Mouse (Mus musculus) gastrocnemius, postnatal 25 days (tissue): ENCODE data around the gene Klf15. TPM values are rescaled to one million over a fixed set of nuclear protein-coding genes. Genes with fewer than 3 reads are reported as not detected.

ENCODE experiments used
- DNase-seq: peaks from one replicate; pipeline ENCODE4 v3.0.0; 2022
- total RNA-seq, 2 experiments: library from RNA; stranded (reverse); gene quantifications; 1 replicate in 1 of 2; 2 replicates in 1 of 2; pipeline ENCODE4 v1.2.3; 2021

The Klf15 gene
- total RNA-seq, 2 experiments from 2014 or later, result 29.8 to 33.3 TPM

- no peak for DNase-seq
Measured at GRCm38 (mm10) chr6:90463890-90464421, 1.6 kb downstream of the Klf15 start.

GRCm38 (mm10) chr6:90465028-90465640 is 2.8 kb downstream of the Klf15 start:
- DNase-seq, result no peak

- DNase-seq, result peak; percentile 77
Measured at GRCm38 (mm10) chr6:90466079-90466478, 3.7 kb downstream of the Klf15 start.

GRCm38 (mm10) chr6:90466847-90467410 is 4.6 kb downstream of the Klf15 start:
- DNase-seq, result no peak

GRCm38 (mm10) chr6:90468216-90468615 is 5.8 kb downstream of the Klf15 start:
- no peak for DNase-seq

GRCm38 (mm10) chr6:90469041-90469440 is 6.7 kb downstream of the Klf15 start:
- no peak for DNase-seq

GRCm38 (mm10) chr6:90470255-90470654 is 7.9 kb downstream of the Klf15 start:
- no peak for DNase-seq

- peak; percentile 86 for DNase-seq
Measured at GRCm38 (mm10) chr6:90470947-90471541, 8.7 kb downstream of the Klf15 start.

- peak; percentile 73 for DNase-seq
Measured at GRCm38 (mm10) chr6:90472079-90472478, 9.7 kb downstream of the Klf15 start.

GRCm38 (mm10) chr6:90472697-90473096 is 10.3 kb downstream of the Klf15 start:
- DNase-seq, result peak; percentile 70

- DNase-seq, result no peak
Measured at GRCm38 (mm10) chr6:90473630-90474360, 11.4 kb downstream of the Klf15 start.

GRCm38 (mm10) chr6:90474361-90474750 is 12.0 kb downstream of the Klf15 start:
- no peak for DNase-seq

- no peak for DNase-seq
Measured at GRCm38 (mm10) chr6:90475176-90475853, 12.9 kb downstream of the Klf15 start.

- DNase-seq, result no peak
Measured at GRCm38 (mm10) chr6:90475854-90476212, 13.5 kb downstream of the Klf15 start.

- peak; percentile 80 for DNase-seq
Measured at GRCm38 (mm10) chr6:90476941-90477518, 14.7 kb downstream of the Klf15 start.

GRCm38 (mm10) chr6:90484249-90484648 is 21.9 kb downstream of the Klf15 start:
- DNase-seq, result no peak

- no peak for DNase-seq
Measured at GRCm38 (mm10) chr6:90484876-90485275, 22.5 kb downstream of the Klf15 start.

- no peak for DNase-seq
Measured at GRCm38 (mm10) chr6:90486176-90486921, 24.0 kb downstream of the Klf15 start, which contains the start of gene Aldh1l1. Gene Aldh1l1 (plus strand): TSS chr6:90486427.

GRCm38 (mm10) chr6:90487531-90487930 is 25.2 kb downstream of the Klf15 start:
- no peak for DNase-seq

GRCm38 (mm10) chr6:90489532-90489931 is 27.2 kb downstream of the Klf15 start:
- DNase-seq, result no peak

- DNase-seq, result no peak
Measured at GRCm38 (mm10) chr6:90490976-90491375, 28.6 kb downstream of the Klf15 start.
